Mouse (Mus musculus) hindbrain, embryonic 13.5 days (tissue): ENCODE measurements around the gene L3mbtl4. TPM values are rescaled to one million over a fixed set of nuclear protein-coding genes. Genes with fewer than 3 reads are reported as not detected.
"Not testable (repeated sequence)": the region's sequence is repeated elsewhere in the genome, so short reads cannot be mapped to it uniquely, and the experiment has no call there.

ENCODE experiments used
- ATAC-seq: fragments of 200-750 bp; cut with Nextera tagmentation; 2 replicates; pipeline ENCODE4 v1.8.0; 2017; ENCODE audit warnings: moderate TSS enrichment; ENCODE audit not compliant: low FRiP score
- H3K27ac ChIP-seq: fragments of 300-500 bp; sonication (generic); 2 replicates; pipeline ENCODE4 v1.5.1; 2015; ENCODE audit warnings: inconsistent platforms, mild to moderate bottlenecking, moderate library complexity
- H3K27me3 ChIP-seq: fragments of 300-500 bp; sonication (generic); 2 replicates; pipeline ENCODE4 v1.6.1; 2015; ENCODE audit warnings: mild to moderate bottlenecking, inconsistent platforms
- H3K36me3 ChIP-seq: fragments of 300-500 bp; sonication (generic); 2 replicates; pipeline ENCODE4 v1.6.1; 2015; ENCODE audit warnings: mild to moderate bottlenecking, inconsistent platforms
- H3K4me1 ChIP-seq: fragments of 300-500 bp; sonication (generic); replicated peaks from 2 replicates; pipeline ENCODE4 v1.6.1; 2015; ENCODE audit warnings: inconsistent platforms
- H3K4me2 ChIP-seq: fragments of 300-500 bp; sonication (generic); 2 replicates; pipeline ENCODE4 v1.6.1; 2015; ENCODE audit warnings: inconsistent platforms, mild to moderate bottlenecking, moderate library complexity
- H3K4me3 ChIP-seq: fragments of 300-500 bp; sonication (generic); 2 replicates; pipeline ENCODE4 v1.5.1; 2015; ENCODE audit warnings: mild to moderate bottlenecking, inconsistent platforms
- H3K9ac ChIP-seq: fragments of 300-500 bp; sonication (generic); 2 replicates; pipeline ENCODE4 v1.6.1; 2015; ENCODE audit warnings: mild to moderate bottlenecking, inconsistent platforms
- H3K9me3 ChIP-seq: fragments of 300-500 bp; sonication (generic); 2 replicates; pipeline ENCODE4 v1.6.1; 2016; ENCODE audit warnings: inconsistent platforms
- WGBS: fragments of 180-500 bp; shearing (Covaris S2); methylation state at CpG from one replicate; pipeline ENCODE4 v1.1.7; 2015; 5-methylcytosine and 5-hydroxymethylcytosine counted together
- polyA plus RNA-seq: library from polyadenylated mRNA; unstranded; fragments of >200 nt; fragmentation: Nextera tagmentation; extraction: Ambion mirVana; gene quantifications from 2 replicates; pipeline ENCODE4 v1.2.1, GENCODE M21; 2015

Gene L3mbtl4
- polyA plus RNA-seq, 1 experiment from 2014 or later = 1.8 TPM

- H3K27ac ChIP-seq = no peak overlapping the region
- no peak overlapping the region for H3K4me2 ChIP-seq
- ATAC-seq = no peak
- no peaks in the 10 kb centered on the region for H3K9me3 ChIP-seq
- WGBS = 70% methylated on average over 12 of the region's 12 CpGs
- no peak overlapping the region for H3K4me3 ChIP-seq
- no peaks in the 10 kb centered on the region for H3K4me1 ChIP-seq
- no peaks in the 10 kb centered on the region for H3K27me3 ChIP-seq
- no peaks in the 10 kb centered on the region for H3K36me3 ChIP-seq
- no peak overlapping the region for H3K9ac ChIP-seq
These were observed 149.3 kb downstream of the L3mbtl4 start for GRCm38 (mm10) chr17:68422663-68423498.

- Histone ChIP-seq H3K36me3 (no peaks in the 10 kb centered on the region), H3K4me2 (no peak overlapping the region), H3K4me1 (no peaks in the 10 kb centered on the region), H3K4me3 (no peak overlapping the region), H3K9ac (no peak overlapping the region), H3K27me3 (no peaks in the 10 kb centered on the region), H3K9me3 (no peaks in the 10 kb centered on the region), H3K27ac (no peak overlapping the region)
- WGBS = 78% methylated on average over 5 of the region's 5 CpGs
- ATAC-seq = no peak
These were observed 160.0 kb downstream of the L3mbtl4 start for GRCm38 (mm10) chr17:68433576-68433975.

- Histone ChIP-seq H3K4me3 (no peak overlapping the region), H3K4me1 (no peaks in the 10 kb centered on the region), H3K27ac (no peak overlapping the region), H3K36me3 (no peaks in the 10 kb centered on the region), H3K27me3 (no peaks in the 10 kb centered on the region), H3K9me3 (no peaks in the 10 kb centered on the region), H3K4me2 (no peak overlapping the region), H3K9ac (no peak overlapping the region)
- no peak for ATAC-seq
- 93% methylated on average over 1 of the region's 1 CpGs for WGBS
These were observed 177.3 kb downstream of the L3mbtl4 start for GRCm38 (mm10) chr17:68450921-68451320.

- Histone ChIP-seq H3K4me3 (no peak overlapping the region), H3K9me3 (no peaks in the 10 kb centered on the region), H3K36me3 (no peaks in the 10 kb centered on the region), H3K27ac (no peak overlapping the region), H3K4me2 (no peak overlapping the region), H3K9ac (no peak overlapping the region), H3K4me1 (no peaks in the 10 kb centered on the region), H3K27me3 (no peaks in the 10 kb centered on the region)
- no peak for ATAC-seq
- WGBS = 87% methylated on average over 5 of the region's 5 CpGs
These were observed 187.9 kb downstream of the L3mbtl4 start for GRCm38 (mm10) chr17:68461471-68461870.

GRCm38 (mm10) chr17:68467311-68467710 is 193.7 kb downstream of the L3mbtl4 start:
- WGBS = 58% methylated on average over 1 of the region's 1 CpGs
- no peaks in the 10 kb centered on the region for H3K9me3 ChIP-seq
- no peaks in the 10 kb centered on the region for H3K27me3 ChIP-seq
- ATAC-seq = no peak
- H3K4me3 ChIP-seq = no peak overlapping the region
- H3K4me2 ChIP-seq = no peak overlapping the region
- no peak overlapping the region for H3K27ac ChIP-seq
- H3K36me3 ChIP-seq = no peaks in the 10 kb centered on the region
- H3K9ac ChIP-seq = no peak overlapping the region
- no peaks in the 10 kb centered on the region for H3K4me1 ChIP-seq

GRCm38 (mm10) chr17:68490065-68490691 is 216.6 kb downstream of the L3mbtl4 start:
- 44% methylated on average over 4 of the region's 4 CpGs for whole genome bisulfite sequencing

GRCm38 (mm10) chr17:68492231-68492630 is 218.6 kb downstream of the L3mbtl4 start:
- no peaks in the 10 kb centered on the region for H3K27me3 ChIP-seq
- H3K9me3 ChIP-seq = no peaks in the 10 kb centered on the region
- no peak overlapping the region for H3K9ac ChIP-seq
- no peaks in the 10 kb centered on the region for H3K4me1 ChIP-seq
- no peak overlapping the region for H3K4me2 ChIP-seq
- no peak overlapping the region for H3K4me3 ChIP-seq
- H3K36me3 ChIP-seq = no peaks in the 10 kb centered on the region
- 85% methylated on average over 3 of the region's 3 CpGs for WGBS
- no peak overlapping the region for H3K27ac ChIP-seq
- ATAC-seq = no peak

More at GRCm38 (mm10) chr17:68490065-68490691, 216.6 kb downstream of the L3mbtl4 start:
- no peaks in the 10 kb centered on the region for H3K9me3 ChIP-seq
- no peaks in the 10 kb centered on the region for H3K4me1 ChIP-seq
- H3K4me2 ChIP-seq = no peak overlapping the region
- H3K9ac ChIP-seq = no peak overlapping the region
- peak; percentile 65 for ATAC-seq
- H3K36me3 ChIP-seq = no peaks in the 10 kb centered on the region
- no peak overlapping the region for H3K4me3 ChIP-seq
- H3K27ac ChIP-seq = no peak overlapping the region
- H3K27me3 ChIP-seq = no peaks in the 10 kb centered on the region

GRCm38 (mm10) chr17:68502998-68503397 is 229.4 kb downstream of the L3mbtl4 start:
- not testable (repeated sequence) for H3K27ac ChIP-seq, H3K4me1 ChIP-seq, ATAC-seq, H3K9ac ChIP-seq, H3K36me3 ChIP-seq, H3K4me2 ChIP-seq, H3K4me3 ChIP-seq, H3K27me3 ChIP-seq, H3K9me3 ChIP-seq
- WGBS = 92% methylated on average over 2 of the region's 4 CpGs

- WGBS = 73% methylated on average over 9 of the region's 9 CpGs
- no peaks in the 10 kb centered on the region for H3K36me3 ChIP-seq
- no peaks in the 10 kb centered on the region for H3K9me3 ChIP-seq
- H3K4me3 ChIP-seq = no peak overlapping the region
- no peak overlapping the region for H3K4me2 ChIP-seq
- no peak for ATAC-seq
- H3K27me3 ChIP-seq = no peaks in the 10 kb centered on the region
- no peak overlapping the region for H3K27ac ChIP-seq
- H3K4me1 ChIP-seq = no peaks in the 10 kb centered on the region
- no peak overlapping the region for H3K9ac ChIP-seq
These were observed 286.1 kb downstream of the L3mbtl4 start for GRCm38 (mm10) chr17:68559698-68560097.

- no peaks in the 10 kb centered on the region for H3K9me3 ChIP-seq
- no peak overlapping the region for H3K4me2 ChIP-seq
- no peaks in the 10 kb centered on the region for H3K27me3 ChIP-seq
- no peak for ATAC-seq
- no peak overlapping the region for H3K4me3 ChIP-seq
- H3K9ac ChIP-seq = no peak overlapping the region
- WGBS = 47% methylated on average over 1 of the region's 1 CpGs
- H3K36me3 ChIP-seq = no peaks in the 10 kb centered on the region
- H3K4me1 ChIP-seq = no peaks in the 10 kb centered on the region
- no peak overlapping the region for H3K27ac ChIP-seq
These were observed 286.7 kb downstream of the L3mbtl4 start for GRCm38 (mm10) chr17:68560264-68560663.

- H3K9me3 ChIP-seq = no peaks in the 10 kb centered on the region
- no peak overlapping the region for H3K27ac ChIP-seq
- H3K27me3 ChIP-seq = no peaks in the 10 kb centered on the region
- no peak overlapping the region for H3K4me2 ChIP-seq
- no peak for ATAC-seq
- no peak overlapping the region for H3K4me3 ChIP-seq
- no peaks in the 10 kb centered on the region for H3K36me3 ChIP-seq
- H3K9ac ChIP-seq = no peak overlapping the region
- no peaks in the 10 kb centered on the region for H3K4me1 ChIP-seq
- WGBS = 95% methylated on average over 6 of the region's 6 CpGs
These were observed 298.2 kb downstream of the L3mbtl4 start for GRCm38 (mm10) chr17:68571806-68572205.

GRCm38 (mm10) chr17:68585195-68585594 is 311.6 kb downstream of the L3mbtl4 start:
- Histone ChIP-seq H3K36me3 (no peaks in the 10 kb centered on the region), H3K9ac (no peak overlapping the region), H3K4me1 (no peaks in the 10 kb centered on the region), H3K27me3 (no peaks in the 10 kb centered on the region), H3K4me3 (no peak overlapping the region), H3K4me2 (no peak overlapping the region), H3K9me3 (no peaks in the 10 kb centered on the region), H3K27ac (no peak overlapping the region)
- WGBS = 85% methylated on average over 3 of the region's 3 CpGs
- no peak for ATAC-seq

GRCm38 (mm10) chr17:68591619-68592018 is 318.0 kb downstream of the L3mbtl4 start:
- 75% methylated on average over 4 of the region's 4 CpGs for WGBS
- no peak overlapping the region for H3K4me2 ChIP-seq
- no peaks in the 10 kb centered on the region for H3K36me3 ChIP-seq
- H3K9ac ChIP-seq = no peak overlapping the region
- H3K27ac ChIP-seq = no peak overlapping the region
- ATAC-seq = no peak
- H3K27me3 ChIP-seq = no peaks in the 10 kb centered on the region
- H3K4me3 ChIP-seq = no peak overlapping the region
- H3K4me1 ChIP-seq = no peaks in the 10 kb centered on the region
- H3K9me3 ChIP-seq = no peaks in the 10 kb centered on the region
